Mouse (Mus musculus): ENCODE results near the gene Des.

- TF ChIP-seq POLR2A (IDR thresholded peaks at IDR 0.05; ENCODE audit: insufficient read depth, low read length): no peak
- peak; percentile 81 for TF ChIP-seq CTCF (IDR thresholded peaks at IDR 0.05; ENCODE audit: low read depth, low read length)
- TF ChIP-seq EP300 (IDR thresholded peaks at IDR 0.05; ENCODE audit: insufficient read depth, low read depth, low read length): no peak
Observed at GRCm38 (mm10) chr1:75342874-75343416, 17.2 kb upstream of the Des start.
